Mouse (Mus musculus): ENCODE data around the gene Gm10959.

The Gm10959 gene

GRCm38 (mm10) chr3:122894772-122895171 is 24.4 kb downstream of the Gm10959 start, which contains the start of gene Fabp2:
Gene Fabp2, plus strand, starts transcription at chr3:122895072.
- DNase-seq (ENCODE audit: low read depth, low spot score): no peak

- DNase-seq (ENCODE audit: low read depth, low spot score): peak; percentile 90
Observed at GRCm38 (mm10) chr3:122888371-122888819, 30.8 kb downstream of the Gm10959 start.

GRCm38 (mm10) chr3:122887505-122888301 is 31.5 kb downstream of the Gm10959 start:
- DNase-seq (ENCODE audit: low read depth, low spot score): peak; percentile 35

- DNase-seq (ENCODE audit: low read depth, low spot score): no peak
Observed at GRCm38 (mm10) chr3:122878705-122879315, 40.4 kb downstream of the Gm10959 start.

- DNase-seq (ENCODE audit: low read depth, low spot score): no peak
Observed at GRCm38 (mm10) chr3:122877543-122877942, 41.6 kb downstream of the Gm10959 start.

- DNase-seq (ENCODE audit: low read depth, low spot score): no peak
Observed at GRCm38 (mm10) chr3:122876870-122877269, 42.3 kb downstream of the Gm10959 start.

- DNase-seq (ENCODE audit: low read depth, low spot score): no peak
Observed at GRCm38 (mm10) chr3:122871596-122871995, 47.6 kb downstream of the Gm10959 start.

- DNase-seq (ENCODE audit: low read depth, low spot score): no peak
Observed at GRCm38 (mm10) chr3:122868270-122868669, 50.9 kb downstream of the Gm10959 start.

- no peak for DNase-seq (ENCODE audit: low read depth, low spot score)
Observed at GRCm38 (mm10) chr3:122865092-122865491, 54.1 kb downstream of the Gm10959 start.
